Mouse (Mus musculus): ENCODE results near the gene Adipoq. TPM values are rescaled to one million over a fixed set of nuclear protein-coding genes. Genes with fewer than 3 reads are reported as not detected.

Gene Adipoq
- total and polyA plus RNA-seq, 3 experiments, result 0.13 to 1.1 (median 0.99) TPM

DNA sequence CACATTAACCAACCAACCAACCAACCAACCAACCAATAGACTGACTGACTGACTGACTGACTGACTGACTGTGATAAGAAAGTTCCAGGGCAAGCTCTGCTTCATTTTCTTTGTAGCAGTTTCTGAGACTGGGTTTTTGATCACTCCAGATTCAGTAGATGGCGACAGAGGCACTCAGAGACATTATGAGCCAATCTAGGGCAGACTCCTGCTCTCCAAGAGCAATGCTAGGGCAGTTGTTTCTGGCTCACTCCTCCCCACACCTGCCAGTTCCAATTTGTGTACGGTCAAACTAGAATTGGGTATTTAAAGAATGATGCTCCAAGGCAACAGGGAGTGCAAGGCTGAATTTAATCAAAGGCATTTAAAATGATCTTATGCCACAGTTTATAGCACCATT, 5.1 kb downstream of the Adipoq start (continued):
- no peak for TF ChIP-seq BHLHE40 (IDR thresholded peaks at IDR 0.05; ENCODE audit: low read depth, low read length)
- no peak for TF ChIP-seq MYC (IDR thresholded peaks at IDR 0.05; ENCODE audit: low read depth, low read length)
- TF ChIP-seq USF2 (conservative IDR thresholded peaks at IDR 0.05; ENCODE audit: low read depth, low read length), result no peak
- TF ChIP-seq UBTF (IDR thresholded peaks at IDR 0.05; ENCODE audit: low read depth, low read length), result no peak
- TF ChIP-seq MAX (IDR thresholded peaks at IDR 0.05; ENCODE audit: low read length), result no peak
- TF ChIP-seq ZMIZ1 (IDR thresholded peaks at IDR 0.05; ENCODE audit: low read depth, low read length), result no peak
- peak; percentile 79 for TF ChIP-seq ZC3H11A (IDR thresholded peaks at IDR 0.05; ENCODE audit: low read depth, low read length)
- no peak for TF ChIP-seq ZKSCAN1 (IDR thresholded peaks at IDR 0.05; ENCODE audit: borderline replicate concordance, low read depth, low read length)
- no peak for TF ChIP-seq HCFC1 (IDR thresholded peaks at IDR 0.05; ENCODE audit: low read depth, low read length)
- no peak for TF ChIP-seq PAX5 (IDR thresholded peaks at IDR 0.05; ENCODE audit: low read length)
- TF ChIP-seq ETS1 (conservative IDR thresholded peaks at IDR 0.05; ENCODE audit: low read depth, low read length), result no peak
- no peak for TF ChIP-seq TCF12 (IDR thresholded peaks at IDR 0.05; ENCODE audit: low read depth, low read length)
- TF ChIP-seq KAT2A (IDR thresholded peaks at IDR 0.05; ENCODE audit: insufficient replicate concordance, low read length), result no peak
- TF ChIP-seq POLR2A (IDR thresholded peaks at IDR 0.05; ENCODE audit: low read depth, low read length), result no peak
- no peak for TF ChIP-seq MXI1 (IDR thresholded peaks at IDR 0.05; ENCODE audit: low read depth, low read length)
- TF ChIP-seq RCOR1 (conservative IDR thresholded peaks at IDR 0.05; ENCODE audit: low read depth, low read length), result no peak
- no peak for TF ChIP-seq CHD1 (IDR thresholded peaks at IDR 0.05; ENCODE audit: low read depth, low read length)

DNA sequence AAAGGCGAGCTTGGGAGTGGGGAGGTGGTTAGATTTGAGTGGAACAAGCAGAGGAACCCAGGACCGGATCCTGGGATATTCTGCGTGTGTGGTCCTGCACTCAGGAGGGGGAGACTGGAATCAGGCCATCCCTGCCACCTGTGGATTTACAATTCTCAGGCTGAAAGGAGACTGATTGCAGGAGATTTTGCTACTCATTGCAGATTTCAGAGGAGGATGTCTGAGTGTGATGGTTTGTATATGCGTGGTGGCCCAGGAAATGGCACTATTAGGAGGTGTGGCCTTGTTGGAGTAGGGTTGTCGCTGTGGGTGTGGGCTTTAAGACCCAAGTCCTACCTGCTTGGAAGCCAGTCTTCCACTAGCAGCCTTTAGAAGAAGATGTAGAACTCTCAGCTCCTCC, 7.9 kb downstream of the Adipoq start:
- no peak overlapping the region for H3K27ac ChIP-seq (ENCODE audit: insufficient read depth, low read depth)
- H3K4me2 ChIP-seq (ENCODE audit: insufficient read depth, low read depth, poor library complexity, severe bottlenecking), result no peak overlapping the region
- no peak for DNase-seq (ENCODE audit: extremely low read depth)
- no peaks in the 10 kb centered on the region for H3K36me3 ChIP-seq (replicated peaks in 1 of 2; ENCODE audit: control insufficient read depth in 1 of 2, insufficient read depth in 1 of 2, low read length in 1 of 2)
- no peak overlapping the region for H3K9ac ChIP-seq (ENCODE audit: insufficient read depth, low read depth)
- dilution Hi-C loops (cut with MboI; ENCODE audit: extremely low pct_ligation_motif_present, extremely low pct_unique_long_range_greater_than_20kb, low sequenced_read_pairs) (no loop called here), in situ Hi-C loops (cut with MboI; ENCODE audit: low pct_ligation_motif_present, low pct_unique_long_range_greater_than_20kb, low sequenced_read_pairs) (loop anchor here (5.0 kb wide), 1 partner anchor 73 kb away; no protein-coding TSS in a partner anchor)
- no peaks in the 10 kb centered on the region for H3K79me2 ChIP-seq (replicated peaks; ENCODE audit: control insufficient read depth, extremely low read depth, insufficient read depth, poor library complexity, severe bottlenecking)
- H3K4me3 ChIP-seq (replicated peaks in 1 of 3; ENCODE audit: low read depth in 2 of 3, low read length in 2 of 3, poor library complexity in 1 of 3), result no peak overlapping the region
- H3K9me3 ChIP-seq (replicated peaks; ENCODE audit: low read length), result no peaks in the 10 kb centered on the region
- H3K27me3 ChIP-seq (replicated peaks), result no peaks in the 10 kb centered on the region
- no peak for TF ChIP-seq ZNF384 (IDR thresholded peaks at IDR 0.05; ENCODE audit: low read depth, low read length)
- TF ChIP-seq E2F4 (IDR thresholded peaks at IDR 0.05; ENCODE audit: insufficient replicate concordance, low read depth, low read length), result no peak
- no peak for TF ChIP-seq TBP (conservative IDR thresholded peaks at IDR 0.05; ENCODE audit: low read depth, low read length)
- no peak for TF ChIP-seq PAX5 (IDR thresholded peaks at IDR 0.05; ENCODE audit: low read length)
- no peak for TF ChIP-seq CHD1 (IDR thresholded peaks at IDR 0.05; ENCODE audit: low read depth, low read length)
- no peak for TF ChIP-seq NELFE (IDR thresholded peaks at IDR 0.05; ENCODE audit: low read depth, low read length)
- TF ChIP-seq USF1 (IDR thresholded peaks at IDR 0.05; ENCODE audit: low read depth, low read length), result no peak
- no peak for TF ChIP-seq CTCF (conservative IDR thresholded peaks at IDR 0.05 in 1 of 2, IDR thresholded peaks at IDR 0.05 in 1 of 2; ENCODE audit: low read depth in 2 of 2, low read length in 2 of 2)
- no peak for TF ChIP-seq JUND (conservative IDR thresholded peaks at IDR 0.05; ENCODE audit: low read depth, low read length)
- no peak for TF ChIP-seq EP300 (IDR thresholded peaks at IDR 0.05; ENCODE audit: low read length)
- no peak for TF ChIP-seq ZC3H11A (IDR thresholded peaks at IDR 0.05; ENCODE audit: low read depth, low read length)
- TF ChIP-seq MAFK (IDR thresholded peaks at IDR 0.05; ENCODE audit: insufficient replicate concordance, low read length), result no peak
- no peak for TF ChIP-seq NRF1 (IDR thresholded peaks at IDR 0.05; ENCODE audit: low read depth, low read length)
- TF ChIP-seq MEF2A (IDR thresholded peaks at IDR 0.05; ENCODE audit: borderline replicate concordance, low read depth, low read length), result no peak
- TF ChIP-seq USF2 (conservative IDR thresholded peaks at IDR 0.05; ENCODE audit: low read depth, low read length), result no peak
- TF ChIP-seq MAZ (IDR thresholded peaks at IDR 0.05; ENCODE audit: low read depth, low read length), result no peak
- H3K4me1 ChIP-seq (ENCODE audit: control insufficient read depth in 1 of 2, insufficient read depth in 2 of 2), result peaks cover 1 to 27% of the 10 kb centered on the region in 2 experiments; a peak in 3 of 4 replicates
